Mouse (Mus musculus) right cerebral cortex, postnatal 36 days (tissue): ENCODE data around the gene Zrsr1.

Source experiments
- DNase-seq, 2 experiments: peaks; one replicate each; pipeline ENCODE4 v3.0.0; 2022; ENCODE audit warnings: low spot score in 2 of 2, mixed read lengths in 1 of 2

Gene Zrsr1

GRCm38 (mm10) chr11:22972746-22973526 lies 1.1 kb downstream of the Zrsr1 start:
- peak; percentile 76 to 81 for DNase-seq

GRCm38 (mm10) chr11:22973599-22973998 lies 1.8 kb downstream of the Zrsr1 start:
- DNase-seq = no peak

- DNase-seq = no peak
Measured at GRCm38 (mm10) chr11:22978215-22978614, 6.4 kb downstream of the Zrsr1 start.

- DNase-seq = no peak
Measured at GRCm38 (mm10) chr11:22978711-22979110, 6.9 kb downstream of the Zrsr1 start.

GRCm38 (mm10) chr11:22979221-22979620 lies 7.4 kb downstream of the Zrsr1 start:
- no peak for DNase-seq

GRCm38 (mm10) chr11:22981041-22981440 lies 9.2 kb downstream of the Zrsr1 start:
- no peak for DNase-seq

- no peak for DNase-seq
Measured at GRCm38 (mm10) chr11:22981543-22981950, 9.7 kb downstream of the Zrsr1 start.

GRCm38 (mm10) chr11:22981984-22982757 lies 10.4 kb downstream of the Zrsr1 start, which contains the start of the genes Gm28048 and Commd1:
TSS of gene Gm28048 (minus strand) at chr11:22982090.
TSS of gene Commd1 (minus strand) at chr11:22982382.
- peak; percentile 89 to 91 for DNase-seq

GRCm38 (mm10) chr11:22982846-22983245 lies 11.0 kb downstream of the Zrsr1 start:
- no peak for DNase-seq

- DNase-seq = no peak
Measured at GRCm38 (mm10) chr11:22985510-22985909, 13.7 kb downstream of the Zrsr1 start.

GRCm38 (mm10) chr11:22987357-22987756 lies 15.6 kb downstream of the Zrsr1 start:
- no peak for DNase-seq

- DNase-seq = no peak
Measured at GRCm38 (mm10) chr11:22989786-22990185, 18.0 kb downstream of the Zrsr1 start.

- peak; percentile 91 for DNase-seq
Measured at GRCm38 (mm10) chr11:22990393-22991126, 18.8 kb downstream of the Zrsr1 start, which contains the start of gene Cct4. TSS of gene Cct4 (plus strand) at chr11:22990519.

GRCm38 (mm10) chr11:22991218-22991835 lies 19.5 kb downstream of the Zrsr1 start:
- DNase-seq = no peak

GRCm38 (mm10) chr11:22994271-22994670 lies 22.5 kb downstream of the Zrsr1 start:
- no peak for DNase-seq

- DNase-seq = no peak
Measured at GRCm38 (mm10) chr11:22995461-22995860, 23.7 kb downstream of the Zrsr1 start.

- no peak for DNase-seq
Measured at GRCm38 (mm10) chr11:22998308-22998707, 26.5 kb downstream of the Zrsr1 start.

GRCm38 (mm10) chr11:23005276-23005675 lies 33.5 kb downstream of the Zrsr1 start:
- no peak for DNase-seq

- DNase-seq = no peak
Measured at GRCm38 (mm10) chr11:23007166-23007480, 35.3 kb downstream of the Zrsr1 start.

GRCm38 (mm10) chr11:23007481-23008180 lies 35.8 kb downstream of the Zrsr1 start, which contains the start of gene Fam161a:
TSS of gene Fam161a (plus strand) at chr11:23007531.
- peak; percentile 75 to 86 for DNase-seq
